Mouse (Mus musculus) heart, embryonic 12.5 days (tissue): ENCODE measurements around the gene Baiap2. TPM values are rescaled to one million over a fixed set of nuclear protein-coding genes. Genes with fewer than 3 reads are reported as not detected.
A peak's percentile ranks its signal among the peaks of the same experiment; 100 is the strongest.

Experiments
- ATAC-seq: fragments of 200-750 bp; cut with Nextera tagmentation; 2 replicates; pipeline ENCODE4 v1.8.0; 2017; ENCODE audit warnings: moderate TSS enrichment, moderate library complexity; ENCODE audit not compliant: insufficient number of reproducible peaks, low FRiP score
- H3K27ac ChIP-seq: fragments of 300-500 bp; sonication (generic); 2 replicates; pipeline ENCODE4 v1.5.1; 2016; ENCODE audit warnings: mild to moderate bottlenecking, moderate library complexity; ENCODE audit not compliant: poor library complexity, severe bottlenecking
- H3K27me3 ChIP-seq: fragments of 300-500 bp; sonication (generic); replicated peaks from 2 replicates; pipeline ENCODE4 v1.6.1; 2016; ENCODE audit warnings: mild to moderate bottlenecking, moderate library complexity
- H3K36me3 ChIP-seq: fragments of 300-500 bp; sonication (generic); 2 replicates; pipeline ENCODE4 v1.6.1; 2016; ENCODE audit warnings: mild to moderate bottlenecking, moderate library complexity
- H3K4me1 ChIP-seq: fragments of 300-500 bp; sonication (generic); replicated peaks from 2 replicates; pipeline ENCODE4 v1.6.1; 2016; ENCODE audit warnings: mild to moderate bottlenecking
- H3K4me2 ChIP-seq: fragments of 300-500 bp; sonication (generic); 2 replicates; pipeline ENCODE4 v1.6.1; 2016; ENCODE audit warnings: mild to moderate bottlenecking, moderate library complexity
- H3K4me3 ChIP-seq: fragments of 300-500 bp; sonication (generic); 2 replicates; pipeline ENCODE4 v1.5.1; 2016; ENCODE audit warnings: mild to moderate bottlenecking
- H3K9ac ChIP-seq: fragments of 300-500 bp; sonication (generic); 2 replicates; pipeline ENCODE4 v1.6.1; 2016; ENCODE audit warnings: mild to moderate bottlenecking, moderate library complexity
- H3K9me3 ChIP-seq: fragments of 300-500 bp; sonication (generic); replicated peaks from 2 replicates; pipeline ENCODE4 v1.6.1; 2016; ENCODE audit warnings: mild to moderate bottlenecking, moderate library complexity
- WGBS: fragments of 180-500 bp; shearing (Covaris S2); methylation state at CpG from one replicate; pipeline ENCODE4 v1.1.7; 2016; 5-methylcytosine and 5-hydroxymethylcytosine counted together
- polyA plus RNA-seq: library from polyadenylated mRNA; unstranded; fragments of >200 nt; fragmentation: Nextera tagmentation; extraction: Ambion mirVana; gene quantifications from 2 replicates; pipeline ENCODE4 v1.2.1, GENCODE M21; 2016

Gene Baiap2
- polyA plus RNA-seq, 1 experiment from 2014 or later: 15.6 TPM

GRCm38 (mm10) chr11:120030145-120030901 is 87.8 kb downstream of the Baiap2 start:
- WGBS: 38% methylated on average over 10 of the region's 10 CpGs
- peak; percentile 41; the same call in 1 of the 2 replicates for ATAC-seq
- H3K4me3 ChIP-seq: no peak overlapping the region
- H3K27ac ChIP-seq: no peak overlapping the region
- H3K9me3 ChIP-seq: no peaks in the 10 kb centered on the region
- H3K36me3 ChIP-seq: no peaks in the 10 kb centered on the region
- H3K9ac ChIP-seq: no peak overlapping the region
- H3K4me2 ChIP-seq: no peak overlapping the region
- H3K27me3 ChIP-seq: peaks cover 5% of the 10 kb centered on the region; the same call in 1 of the 2 replicates
- H3K4me1 ChIP-seq: 0 out of 2 replicates have a peak, but pooled peaks cover 3% of the 10 kb centered on the region

- H3K9me3 ChIP-seq: peaks cover 6% of the 10 kb centered on the region; the same call in 1 of the 2 replicates
- peaks cover 5% of the 10 kb centered on the region; the same call in 1 of the 2 replicates for H3K27me3 ChIP-seq
- H3K4me1 ChIP-seq: 0 out of 2 replicates have a peak, but pooled peaks cover 3% of the 10 kb centered on the region
- 56% methylated on average over 8 of the region's 8 CpGs for WGBS
- no peak overlapping the region for H3K4me2 ChIP-seq
- H3K27ac ChIP-seq: no peak overlapping the region
- 0 out of 2 replicates have a peak overlapping the region, but pooled peaks have one; percentile 20 for H3K9ac ChIP-seq
- ATAC-seq: no peak
- no peak overlapping the region for H3K4me3 ChIP-seq
- H3K36me3 ChIP-seq: no peaks in the 10 kb centered on the region
Observed at GRCm38 (mm10) chr11:120032052-120032451, 89.5 kb downstream of the Baiap2 start.

- ATAC-seq: no peak
Observed at GRCm38 (mm10) chr11:120033473-120033872, 90.9 kb downstream of the Baiap2 start.

GRCm38 (mm10) chr11:120034306-120034705 is 91.7 kb downstream of the Baiap2 start:
- Histone ChIP-seq H3K36me3 (no peaks in the 10 kb centered on the region), H3K4me1 (peaks cover 9% of the 10 kb centered on the region), H3K9me3 (peaks cover 6% of the 10 kb centered on the region; the same call in 1 of the 2 replicates), H3K27me3 (peaks cover 11% of the 10 kb centered on the region; the same call in 1 of the 2 replicates), H3K9ac (no peak overlapping the region), H3K4me3 (no peak overlapping the region), H3K4me2 (no peak overlapping the region), H3K27ac (no peak overlapping the region)
- no peak for ATAC-seq
- WGBS: 47% methylated on average over 3 of the region's 3 CpGs

More at GRCm38 (mm10) chr11:120033473-120033872, 90.9 kb downstream of the Baiap2 start:
- Histone ChIP-seq H3K9ac (no peak overlapping the region), H3K4me2 (no peak overlapping the region), H3K4me3 (no peak overlapping the region), H3K27ac (no peak overlapping the region), H3K9me3 (peaks cover 6% of the 10 kb centered on the region; the same call in 1 of the 2 replicates), H3K27me3 (peaks cover 11% of the 10 kb centered on the region; the same call in 1 of the 2 replicates), H3K4me1 (0 out of 2 replicates have a peak, but pooled peaks cover 3% of the 10 kb centered on the region), H3K36me3 (no peaks in the 10 kb centered on the region)
- WGBS: 74% methylated on average over 3 of the region's 3 CpGs

GRCm38 (mm10) chr11:120034762-120035161 is 92.2 kb downstream of the Baiap2 start:
- Histone ChIP-seq H3K4me2 (no peak overlapping the region), H3K27ac (no peak overlapping the region), H3K4me3 (no peak overlapping the region), H3K9ac (no peak overlapping the region), H3K9me3 (peaks cover 6% of the 10 kb centered on the region; the same call in 1 of the 2 replicates), H3K4me1 (peaks cover 12% of the 10 kb centered on the region), H3K36me3 (no peaks in the 10 kb centered on the region), H3K27me3 (peaks cover 11% of the 10 kb centered on the region; the same call in 1 of the 2 replicates)
- 59% methylated on average over 5 of the region's 5 CpGs for WGBS
- ATAC-seq: no peak

GRCm38 (mm10) chr11:120039581-120039980 is 97.0 kb downstream of the Baiap2 start:
- Histone ChIP-seq H3K27ac (peak overlapping the region; percentile 71), H3K9me3 (peaks cover 6% of the 10 kb centered on the region; the same call in 1 of the 2 replicates), H3K4me1 (peaks cover 38% of the 10 kb centered on the region), H3K9ac (no peak overlapping the region), H3K4me2 (no peak overlapping the region), H3K27me3 (0 out of 2 replicates have a peak, but pooled peaks cover 5% of the 10 kb centered on the region), H3K4me3 (no peak overlapping the region), H3K36me3 (no peaks in the 10 kb centered on the region)
- WGBS: 24% methylated on average over 4 of the region's 4 CpGs
- no peak for ATAC-seq

GRCm38 (mm10) chr11:120040440-120040839 is 97.9 kb downstream of the Baiap2 start:
- ATAC-seq: no peak
- Histone ChIP-seq H3K9ac (no peak overlapping the region), H3K4me2 (no peak overlapping the region), H3K27ac (0 out of 2 replicates have a peak overlapping the region, but pooled peaks have one; percentile 2), H3K4me3 (no peak overlapping the region), H3K27me3 (peaks cover 11% of the 10 kb centered on the region), H3K4me1 (peaks cover 38% of the 10 kb centered on the region), H3K9me3 (peaks cover 6% of the 10 kb centered on the region; the same call in 1 of the 2 replicates), H3K36me3 (no peaks in the 10 kb centered on the region)
- WGBS: 61% methylated on average over 8 of the region's 8 CpGs

- peak; percentile 72 for ATAC-seq
- WGBS: 50% methylated on average over 13 of the region's 13 CpGs
- no peak overlapping the region for H3K9ac ChIP-seq
- H3K4me3 ChIP-seq: no peak overlapping the region
- H3K27me3 ChIP-seq: peaks cover 22% of the 10 kb centered on the region
- H3K27ac ChIP-seq: peak overlapping the region; percentile 58
- H3K4me1 ChIP-seq: peaks cover 38% of the 10 kb centered on the region
- H3K36me3 ChIP-seq: no peaks in the 10 kb centered on the region
- no peaks in the 10 kb centered on the region for H3K9me3 ChIP-seq
- peak overlapping the region; percentile 10; the same call in 1 of the 2 replicates for H3K4me2 ChIP-seq
Observed at GRCm38 (mm10) chr11:120041191-120042123, 98.9 kb downstream of the Baiap2 start.

- H3K36me3 ChIP-seq: no peaks in the 10 kb centered on the region
- 61% methylated on average over 7 of the region's 7 CpGs for WGBS
- H3K27ac ChIP-seq: peak overlapping the region; percentile 58
- ATAC-seq: peak; percentile 29; the same call in 1 of the 2 replicates
- H3K4me3 ChIP-seq: no peak overlapping the region
- H3K4me1 ChIP-seq: peaks cover 44% of the 10 kb centered on the region
- H3K4me2 ChIP-seq: no peak overlapping the region
- H3K9ac ChIP-seq: no peak overlapping the region
- peaks cover 28% of the 10 kb centered on the region for H3K27me3 ChIP-seq
- no peaks in the 10 kb centered on the region for H3K9me3 ChIP-seq
Observed at GRCm38 (mm10) chr11:120042141-120042838, 99.7 kb downstream of the Baiap2 start.

- ATAC-seq: no peak
- no peaks in the 10 kb centered on the region for H3K36me3 ChIP-seq
- H3K27ac ChIP-seq: no peak overlapping the region
- H3K4me3 ChIP-seq: no peak overlapping the region
- 79% methylated on average over 4 of the region's 4 CpGs for WGBS
- H3K27me3 ChIP-seq: peaks cover 47% of the 10 kb centered on the region
- H3K9me3 ChIP-seq: no peaks in the 10 kb centered on the region
- H3K4me1 ChIP-seq: peaks cover 41% of the 10 kb centered on the region
- no peak overlapping the region for H3K9ac ChIP-seq
- no peak overlapping the region for H3K4me2 ChIP-seq
Observed at GRCm38 (mm10) chr11:120045341-120045740, 102.8 kb downstream of the Baiap2 start.
